Mouse (Mus musculus) MEL (cell line): ENCODE data around the gene Gm20388.

Source experiments
- POLR2A ChIP-seq, 2 experiments: IDR thresholded peaks; 2 replicates each; pipeline ENCODE4 v1.6.1; 2011 to 2012; ENCODE audit warnings: low read length in 2 of 2, mild to moderate bottlenecking in 2 of 2, control low read depth in 1 of 2, improper control_type of control experiment in 1 of 2, low read depth in 1 of 2, moderate library complexity in 1 of 2; ENCODE audit not compliant: control insufficient read depth in 1 of 2, insufficient read depth in 1 of 2, poor library complexity in 1 of 2
- POLR2AphosphoS2 ChIP-seq: IDR thresholded peaks from 2 replicates; pipeline ENCODE4 v1.6.1; 2011; ENCODE audit warnings: low read length, improper control_type of control experiment

DNA sequence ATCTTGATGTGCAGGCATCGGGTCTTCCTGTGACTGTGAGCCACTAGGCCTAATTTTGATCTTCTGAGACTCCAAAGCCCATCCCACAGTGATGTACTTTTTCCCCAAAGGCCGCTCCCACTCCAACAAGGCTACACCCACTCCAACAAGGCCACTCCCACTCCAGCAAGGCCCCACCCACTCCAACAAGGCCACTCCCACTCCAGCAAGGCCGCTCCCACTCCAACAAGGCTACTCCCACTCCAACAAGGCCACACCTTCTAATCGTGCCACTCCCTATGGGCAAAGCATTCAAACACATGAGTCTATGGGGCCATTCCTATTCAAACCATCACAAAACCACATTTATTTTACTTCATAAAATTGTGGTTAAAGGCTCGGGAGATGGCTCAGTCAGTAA lies 4179.8 kb downstream of the Gm20388 start:
- TF ChIP-seq POLR2A (IDR thresholded peaks at IDR 0.05; ENCODE audit: control insufficient read depth in 1 of 2, insufficient read depth in 1 of 2, low read depth in 1 of 2, low read length in 2 of 2, poor library complexity in 1 of 2) (no peak), POLR2AphosphoS2 (no peak)
